Mouse (Mus musculus): Measurements from ENCODE around the gene Edrf1.
"Not testable (repeated sequence)": the region's sequence is repeated elsewhere in the genome, so short reads cannot be mapped to it uniquely, and the experiment has no call there.

Edrf1 gene

GRCm38 (mm10) chr7:133645716-133646115 lies 8.4 kb downstream of the Edrf1 start:
- no peak for DNase-seq (ENCODE audit: extremely low read depth, low read depth)

GRCm38 (mm10) chr7:133662467-133662866 lies 25.1 kb downstream of the Edrf1 start:
- DNase-seq (ENCODE audit: extremely low read depth, low read depth): no peak

GRCm38 (mm10) chr7:133669071-133669470 lies 31.7 kb downstream of the Edrf1 start:
- DNase-seq (ENCODE audit: extremely low read depth, low read depth): no peak

- no peak for DNase-seq (ENCODE audit: extremely low read depth, low read depth)
Measured at GRCm38 (mm10) chr7:133669946-133670345, 32.6 kb downstream of the Edrf1 start.

GRCm38 (mm10) chr7:133670846-133671245 lies 33.5 kb downstream of the Edrf1 start:
- DNase-seq (ENCODE audit: extremely low read depth, low read depth): no peak

GRCm38 (mm10) chr7:133676002-133676401 lies 38.7 kb downstream of the Edrf1 start:
- no peak for DNase-seq (ENCODE audit: extremely low read depth, low read depth)

- DNase-seq (ENCODE audit: extremely low read depth, low read depth): no peak
Measured at GRCm38 (mm10) chr7:133678716-133679115, 41.4 kb downstream of the Edrf1 start.

- no peak for DNase-seq (ENCODE audit: extremely low read depth, low read depth)
Measured at GRCm38 (mm10) chr7:133679439-133679838, 42.1 kb downstream of the Edrf1 start.

GRCm38 (mm10) chr7:133679961-133680360 lies 42.6 kb downstream of the Edrf1 start, which contains the start of gene Mmp21:
TSS of gene Mmp21 (minus strand) at chr7:133680061.
- no peak for DNase-seq (ENCODE audit: extremely low read depth, low read depth)

GRCm38 (mm10) chr7:133683626-133684025 lies 46.3 kb downstream of the Edrf1 start:
- no peak for DNase-seq (ENCODE audit: extremely low read depth, low read depth)

- no peak for DNase-seq (ENCODE audit: extremely low read depth, low read depth)
Measured at GRCm38 (mm10) chr7:133684110-133684509, 46.8 kb downstream of the Edrf1 start.

GRCm38 (mm10) chr7:133684701-133685100 lies 47.4 kb downstream of the Edrf1 start:
- DNase-seq (ENCODE audit: extremely low read depth, low read depth): no peak

GRCm38 (mm10) chr7:133685644-133686043 lies 48.3 kb downstream of the Edrf1 start:
- DNase-seq (ENCODE audit: extremely low read depth, low read depth): not testable (repeated sequence)

GRCm38 (mm10) chr7:133698021-133698709 lies 60.8 kb downstream of the Edrf1 start:
- peak; percentile 76 for DNase-seq (ENCODE audit: extremely low read depth, low read depth)

GRCm38 (mm10) chr7:133699885-133700284 lies 62.5 kb downstream of the Edrf1 start:
- no peak for DNase-seq (ENCODE audit: extremely low read depth, low read depth)

- DNase-seq (ENCODE audit: extremely low read depth, low read depth): no peak
Measured at GRCm38 (mm10) chr7:133701366-133701765, 64.0 kb downstream of the Edrf1 start.

GRCm38 (mm10) chr7:133702333-133702732 lies 65.0 kb downstream of the Edrf1 start:
- DNase-seq (ENCODE audit: extremely low read depth, low read depth): peak; percentile 86

- no peak for DNase-seq (ENCODE audit: extremely low read depth, low read depth)
Measured at GRCm38 (mm10) chr7:133703906-133704305, 66.6 kb downstream of the Edrf1 start.

- DNase-seq (ENCODE audit: extremely low read depth, low read depth): no peak
Measured at GRCm38 (mm10) chr7:133707301-133707700, 70.0 kb downstream of the Edrf1 start.

GRCm38 (mm10) chr7:133715387-133715786 lies 78.0 kb downstream of the Edrf1 start:
- no peak for DNase-seq (ENCODE audit: extremely low read depth, low read depth)

GRCm38 (mm10) chr7:133718580-133718979 lies 81.2 kb downstream of the Edrf1 start:
- DNase-seq (ENCODE audit: extremely low read depth, low read depth): no peak

GRCm38 (mm10) chr7:133720616-133721015 lies 83.3 kb downstream of the Edrf1 start:
- DNase-seq (ENCODE audit: extremely low read depth, low read depth): no peak

Measured in MEL-GATA-1-ER (cell line).